Mouse (Mus musculus) cerebellum, adult 2 months (tissue): ENCODE results near the gene Stat2. TPM values are rescaled to one million over a fixed set of nuclear protein-coding genes. Genes with fewer than 3 reads are reported as not detected.
A peak's percentile ranks its signal among the peaks of the same experiment; 100 is the strongest.
"Not testable (repeated sequence)": the region's sequence is repeated elsewhere in the genome, so short reads cannot be mapped to it uniquely, and the experiment has no call there.

Experiments
- DNase-seq, 2 experiments: peaks; one replicate each; pipeline ENCODE4 v3.0.0; 2021
- H3K27ac ChIP-seq: fragments of 200-500 bp; 2 replicates; pipeline ENCODE4 v1.5.1; 2012; ENCODE audit warnings: low read length, control low read depth, inconsistent platforms; ENCODE audit not compliant: insufficient read depth
- H3K27me3 ChIP-seq: fragments of 200-500 bp; 2 replicates; pipeline ENCODE4 v1.6.1; 2012; ENCODE audit warnings: inconsistent platforms, mild to moderate bottlenecking, low read length, moderate library complexity; ENCODE audit not compliant: control insufficient read depth, insufficient read depth
- H3K4me1 ChIP-seq: fragments of 200-500 bp; 2 replicates; pipeline ENCODE4 v1.6.1; 2011; ENCODE audit warnings: low read length; ENCODE audit not compliant: control insufficient read depth, insufficient read depth
- H3K4me3 ChIP-seq: fragments of 200-500 bp; replicated peaks from 2 replicates; pipeline ENCODE3; 2011; ENCODE audit warnings: mild to moderate bottlenecking, low read depth, low read length, control low read depth; ENCODE audit not compliant: insufficient read depth
- CTCF ChIP-seq: fragments of 200-500 bp; IDR thresholded peaks from 2 replicates; pipeline ENCODE4 v1.5.1; 2011; ENCODE audit warnings: low read depth, mild to moderate bottlenecking, control low read depth, low read length, moderate library complexity, borderline replicate concordance; ENCODE audit not compliant: insufficient read depth
- POLR2A ChIP-seq: fragments of 200-500 bp; IDR thresholded peaks from 2 replicates; pipeline ENCODE4 v1.6.1; 2011; ENCODE audit warnings: low read length, control low read depth, borderline replicate concordance; ENCODE audit not compliant: insufficient read depth
- WGBS: fragments of 180-500 bp; shearing (Covaris S2); methylation state at CpG from one replicate; pipeline ENCODE4 v1.1.7; 2018; 5-methylcytosine and 5-hydroxymethylcytosine counted together
- polyA plus RNA-seq: library from polyadenylated mRNA; depleted of rRNA; stranded (reverse); fragments of >200 nt; gene quantifications from 2 replicates; pipeline ENCODE4 v1.2.3, GENCODE M21; 2012

Stat2 gene
- polyA plus RNA-seq, 1 experiment, result 94.4 TPM

DNA sequence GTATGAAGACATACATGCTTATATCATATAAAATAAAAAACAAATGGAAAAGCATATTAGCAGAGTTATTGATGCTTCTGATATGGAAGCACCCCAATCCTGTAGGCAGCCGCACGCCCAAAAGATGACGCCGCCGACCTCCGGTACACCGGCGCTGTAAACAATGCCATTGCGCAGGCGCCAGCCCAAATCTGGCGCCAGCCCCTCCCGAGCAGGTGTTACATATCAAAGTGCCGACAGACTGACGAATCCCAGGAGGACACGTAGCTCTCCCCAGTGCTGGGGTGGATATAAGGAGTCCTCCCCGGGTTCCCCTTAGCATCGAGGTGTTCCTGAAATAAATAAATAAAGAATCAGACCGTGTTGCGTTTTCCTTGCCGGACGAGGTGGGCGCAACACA lies 8.1 kb upstream of the Stat2 start:
- no peaks in the 10 kb centered on the region for H3K4me1 ChIP-seq
- TF ChIP-seq POLR2A, result no peak
- TF ChIP-seq CTCF, result no peak
- H3K4me3 ChIP-seq, result no peak overlapping the region
- 82% methylated on average over 22 of the region's 22 CpGs for WGBS
- no peaks in the 10 kb centered on the region for H3K27me3 ChIP-seq
- H3K27ac ChIP-seq, result no peak overlapping the region
- peak in 1 of 2 experiments; percentile 39 for DNase-seq

DNA sequence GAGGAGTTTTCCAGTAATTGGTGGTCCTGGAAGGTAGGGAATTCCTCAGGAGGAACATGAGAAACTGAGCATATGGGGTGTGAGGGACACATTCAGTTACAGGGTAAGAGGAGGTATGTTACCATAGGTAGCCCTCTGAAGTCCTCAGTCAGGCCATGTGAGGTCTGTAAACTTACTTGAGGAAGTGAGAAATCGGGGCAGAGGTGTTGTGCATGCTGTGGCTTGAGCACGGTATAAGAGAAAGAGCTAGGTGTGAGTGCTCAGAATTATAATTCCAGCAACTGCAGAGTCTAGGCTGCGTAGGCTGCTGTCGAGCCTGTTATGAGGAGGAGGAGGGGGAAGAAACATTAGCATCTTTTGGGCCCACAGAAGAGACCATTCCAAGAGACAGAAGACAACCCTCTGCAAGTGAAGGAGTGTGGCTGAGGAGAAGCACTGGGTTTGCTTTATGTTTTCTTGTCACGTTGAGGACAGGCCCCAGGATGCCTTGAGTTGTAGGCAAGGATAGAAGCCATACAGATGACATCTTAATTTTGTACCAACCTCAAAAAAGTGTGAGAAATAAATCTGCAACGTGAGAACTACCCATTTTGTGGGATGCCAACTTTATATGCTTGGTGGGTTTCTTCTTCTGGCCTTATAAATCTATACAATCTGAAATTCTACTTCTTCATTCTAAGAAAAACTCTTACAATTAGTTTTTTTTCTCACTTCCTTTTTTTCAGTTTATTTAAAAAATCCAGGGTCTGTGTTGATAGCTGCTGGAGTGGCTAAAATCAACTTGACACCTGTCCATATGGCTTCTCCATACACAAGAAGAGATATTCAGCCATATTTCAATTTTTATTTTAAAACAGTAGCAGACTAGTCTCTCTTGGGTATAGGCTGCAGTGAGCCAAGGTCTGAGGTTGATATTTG lies 6.7 kb upstream of the Stat2 start:
- no peak for DNase-seq
- no peak overlapping the region for H3K4me3 ChIP-seq
- H3K4me1 ChIP-seq, result no peaks in the 10 kb centered on the region
- no peak overlapping the region for H3K27ac ChIP-seq
- whole genome bisulfite sequencing, result 69% methylated on average over 6 of the region's 6 CpGs
- no peak for TF ChIP-seq POLR2A
- TF ChIP-seq CTCF, result no peak
- no peaks in the 10 kb centered on the region for H3K27me3 ChIP-seq

DNA sequence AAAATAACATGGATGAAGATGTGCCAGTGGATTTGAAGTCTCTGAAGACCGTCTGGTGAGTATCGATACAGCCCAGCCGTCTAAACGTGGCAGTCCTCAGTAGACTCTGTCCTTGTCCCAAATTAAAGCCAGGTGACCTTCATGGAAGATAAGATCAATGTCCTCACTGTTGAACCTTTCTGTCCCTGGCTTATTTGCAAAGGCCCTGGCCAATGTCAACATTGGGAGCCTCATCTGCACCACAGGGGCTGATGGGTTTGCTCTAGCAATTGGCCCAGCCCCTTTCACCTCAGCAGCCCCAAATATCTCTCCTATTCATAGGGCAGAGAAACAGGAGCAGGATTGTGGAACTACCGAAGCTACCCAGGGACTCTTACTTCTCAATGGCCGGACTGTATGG lies 2.0 kb upstream of the Stat2 start, which contains the start of gene Apof:
Apof (plus strand) TSS at position 301 of the 400 bp plus-strand sequence.
- H3K4me1 ChIP-seq, result peaks cover 5% of the 10 kb centered on the region; the same call in 1 of the 2 replicates

DNA sequence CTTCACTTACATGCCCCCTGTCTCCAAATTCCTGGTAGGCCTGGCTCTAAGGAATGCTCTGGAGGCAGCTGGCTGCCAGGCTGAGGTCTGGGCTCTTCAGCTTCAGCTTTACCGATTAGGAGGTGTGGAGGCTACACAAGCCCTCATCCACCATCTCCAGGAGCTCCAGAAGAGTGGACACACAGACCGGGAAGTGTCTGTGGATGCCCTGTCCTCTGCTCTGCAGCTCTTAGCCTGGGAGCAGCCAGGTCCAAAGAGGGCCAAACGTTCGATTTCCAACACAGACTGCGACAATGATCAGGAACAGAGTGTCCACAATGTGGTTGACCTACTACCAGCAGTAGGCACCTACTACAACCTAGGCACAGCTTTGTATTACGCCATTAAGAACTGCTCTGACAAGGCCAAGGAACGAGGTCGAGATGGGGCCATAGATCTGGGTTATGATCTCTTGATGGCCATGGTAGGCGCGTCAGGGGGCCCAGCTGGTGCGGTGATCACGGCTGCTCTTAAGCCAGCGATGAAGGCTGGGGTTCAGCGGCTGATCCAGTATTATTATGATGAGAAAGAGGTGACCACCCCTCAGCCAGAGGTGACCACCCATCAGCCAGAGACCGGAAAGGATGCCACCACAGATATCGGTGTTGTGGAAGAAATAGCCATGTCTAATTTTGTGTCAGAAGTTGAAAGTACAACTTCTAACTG lies 1.0 kb upstream of the Stat2 start:
- no peak for DNase-seq
- no peak overlapping the region for H3K4me3 ChIP-seq
- TF ChIP-seq POLR2A, result no peak
- no peak for TF ChIP-seq CTCF
- peaks cover 5% of the 10 kb centered on the region; the same call in 1 of the 2 replicates for H3K4me1 ChIP-seq
- H3K27me3 ChIP-seq, result no peaks in the 10 kb centered on the region
- no peak overlapping the region for H3K27ac ChIP-seq
- WGBS, result 91% methylated on average over 16 of the region's 16 CpGs

More for the DNA sequence above, 2.0 kb upstream of the Stat2 start, which contains the start of gene Apof:
- H3K4me3 ChIP-seq, result no peak within 1 kb of the TSS
- H3K27me3 ChIP-seq, result no peaks in the 10 kb centered on the region
- no peak for DNase-seq
- WGBS, result 88% methylated on average over 6 of the region's 6 CpGs
- H3K27ac ChIP-seq, result no peak within 1 kb of the TSS
- TF ChIP-seq POLR2A (no peak), CTCF (no peak)

DNA sequence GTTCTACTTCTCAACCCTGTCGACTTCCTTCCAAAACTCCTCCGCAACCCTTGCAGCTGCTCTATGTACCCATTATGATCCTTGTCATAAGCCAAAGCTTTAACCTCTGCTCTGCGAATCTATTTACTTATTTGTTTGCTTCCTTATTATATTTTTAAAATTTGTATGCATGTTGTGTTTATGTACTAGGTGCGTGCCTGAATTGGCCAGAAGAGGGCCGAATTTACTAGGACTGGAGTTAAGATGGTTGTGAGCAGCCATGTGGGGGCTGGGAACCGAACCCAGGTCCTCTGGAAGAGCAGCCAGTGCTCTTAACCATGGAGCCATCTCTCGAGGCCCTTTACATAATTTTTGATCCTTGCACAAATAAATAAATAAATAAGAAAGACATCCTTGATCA lies 507 bp downstream of the Stat2 start:
- no peak for TF ChIP-seq POLR2A
- no peak for TF ChIP-seq CTCF
- no peak for DNase-seq
- WGBS, result 33% methylated on average over 7 of the region's 7 CpGs
- H3K27ac ChIP-seq, result peak overlapping the region; percentile 52
- peaks cover 5% of the 10 kb centered on the region; the same call in 1 of the 2 replicates for H3K4me1 ChIP-seq
- H3K4me3 ChIP-seq, result peak overlapping the region; percentile 75
- no peaks in the 10 kb centered on the region for H3K27me3 ChIP-seq

DNA sequence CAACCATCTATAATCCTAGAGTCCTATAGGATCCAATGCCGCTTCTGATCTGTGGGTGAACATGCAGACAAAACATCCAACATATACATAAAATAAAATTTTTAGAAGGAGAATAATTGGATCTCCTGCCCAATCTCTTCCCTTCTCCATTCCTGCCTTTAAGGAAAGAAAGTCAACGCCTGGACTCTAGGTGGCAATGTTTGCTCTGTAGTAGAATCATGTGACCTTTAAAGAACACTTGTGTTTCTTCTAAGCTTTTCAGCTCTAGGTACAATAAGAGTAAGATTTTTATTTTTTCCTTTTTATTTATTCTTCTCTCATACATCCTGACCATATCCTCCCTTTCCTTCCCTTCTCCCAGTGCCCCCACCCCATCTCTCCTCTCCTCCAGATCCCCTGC lies 1.5 kb downstream of the Stat2 start:
- Histone ChIP-seq H3K4me1 (peaks cover 5% of the 10 kb centered on the region; the same call in 1 of the 2 replicates), H3K4me3 (peak overlapping the region; percentile 50), H3K27ac (peak overlapping the region; percentile 65), H3K27me3 (no peaks in the 10 kb centered on the region)
- DNase-seq, result peak in 1 of 2 experiments; percentile 43
- WGBS, result 51% methylated on average over 2 of the region's 2 CpGs
- TF ChIP-seq POLR2A, result no peak
- no peak for TF ChIP-seq CTCF

DNA sequence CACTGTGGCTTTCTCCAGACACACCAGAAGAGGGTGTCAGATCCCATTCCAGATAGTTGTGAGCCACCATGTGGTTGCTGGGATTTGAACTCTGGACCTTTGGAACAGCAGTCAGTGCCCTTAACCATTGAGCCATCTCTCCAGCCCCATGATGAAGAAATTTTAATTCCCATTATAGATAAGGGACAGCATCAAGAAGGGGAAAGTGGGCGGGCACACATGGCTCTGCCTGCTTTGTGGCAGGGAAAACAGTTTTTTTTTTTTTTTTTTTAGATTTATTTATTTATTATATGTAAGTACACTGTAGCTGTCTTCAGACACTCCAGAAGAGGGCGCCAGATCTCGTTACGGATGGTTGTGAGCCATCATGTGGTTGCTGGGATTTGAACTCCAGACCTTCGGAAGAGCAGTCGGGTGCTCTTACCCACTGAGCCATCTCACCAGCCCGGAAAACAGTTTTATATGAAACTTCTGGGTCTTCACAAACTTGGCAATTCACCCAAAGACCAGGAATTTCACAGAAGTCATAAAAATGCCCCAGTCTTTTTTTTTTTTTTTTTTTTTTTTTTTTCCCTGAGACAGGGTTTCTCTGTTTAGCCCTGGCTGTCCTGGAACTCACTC lies 2.6 kb downstream of the Stat2 start:
- not testable (repeated sequence) for H3K27me3 ChIP-seq, H3K4me3 ChIP-seq, DNase-seq, H3K4me1 ChIP-seq, H3K27ac ChIP-seq
- WGBS, result 90% methylated on average over 4 of the region's 7 CpGs

DNA sequence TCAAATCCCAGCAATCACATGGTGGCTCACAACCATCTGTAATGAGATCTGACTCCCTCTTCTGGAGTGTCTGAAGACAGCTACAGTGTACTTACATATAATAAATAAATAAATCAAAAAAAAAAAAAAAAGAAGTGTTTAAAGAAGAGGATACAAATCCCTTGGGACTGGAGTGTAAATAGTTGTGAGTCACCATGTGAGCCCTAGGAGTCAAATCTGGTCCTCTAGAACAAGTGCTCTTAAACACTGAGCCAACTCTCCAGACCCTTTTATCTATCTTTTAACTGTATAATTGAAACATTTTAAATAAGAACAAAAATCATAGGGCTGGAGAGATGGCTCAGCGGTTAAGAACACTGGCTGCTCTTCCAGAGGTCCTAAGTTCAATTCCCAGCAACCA lies 5.0 kb downstream of the Stat2 start:
- not testable (repeated sequence) for DNase-seq, H3K27me3 ChIP-seq, H3K27ac ChIP-seq, H3K4me1 ChIP-seq, H3K4me3 ChIP-seq
- WGBS, result 93% methylated on average over 1 of the region's 1 CpGs
